10 mouse cellular contexts compared by ENCODE assay signal in the genomic region with DNA sequence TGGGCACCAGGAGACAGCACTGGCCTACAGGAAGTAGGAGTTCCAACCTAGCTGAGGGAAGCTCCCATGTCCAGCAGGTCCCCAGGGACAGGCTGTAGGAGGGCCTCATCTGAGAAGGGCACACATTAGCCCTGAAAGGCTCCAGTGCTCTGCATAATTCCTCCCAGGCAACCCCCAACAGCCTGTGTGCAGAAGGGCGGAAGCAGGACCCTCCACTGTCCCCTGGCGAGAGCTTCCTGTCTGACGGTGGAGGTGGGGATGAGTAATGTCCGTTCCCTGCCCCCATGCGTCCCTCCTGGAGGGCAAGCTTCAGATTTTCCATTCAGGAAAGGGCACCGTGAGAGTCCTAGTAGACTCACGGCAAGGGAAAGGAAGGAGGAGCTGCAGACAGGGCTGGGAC.
A peak's percentile ranks its signal among the peaks of the same experiment; 100 is the strongest.
DNase-seq lines count a peak whose midpoint lies in the region; ATAC-seq and TF ChIP-seq lines count a peak whose summit lies in the region.
"Had no signal": no experiment of that assay in that cellular context is flagged by ENCODE, and none has a peak within 500 bp of the region (broad histone marks: within the 10 kb centered on the region; RNA-seq: fewer than 3 reads in every experiment).

No protein-coding gene starts in this region.

- intact Hi-C loops in left cerebral cortex, adult 2 months (cut with DNase I), result no loop called here
- intact Hi-C loops in left cerebral cortex, postnatal 36 days (cut with DNase I), result no loop called here

- no peaks in the 10 kb centered on the region for H3K9me3 ChIP-seq in limb, embryonic 13.5 days
- no peaks in the 10 kb centered on the region for H3K9me3 ChIP-seq in stomach, embryonic 14.5 days (ENCODE audit: control insufficient read depth, low read depth, low read length)
- H3K9me3 ChIP-seq: midbrain, embryonic 12.5 days had no signal

- 0 out of 2 replicates have a peak overlapping the region, but pooled peaks have one; percentile 19 for H3K27ac ChIP-seq in left cerebral cortex, adult 2 months
- H3K27ac ChIP-seq in limb, embryonic 13.5 days, result peak overlapping the region; percentile 52; the same call in 1 of the 2 replicates
- peak overlapping the region; percentile 44; the same call in 1 of the 2 replicates for H3K27ac ChIP-seq in stomach, embryonic 14.5 days (ENCODE audit: low read length)
- H3K27ac ChIP-seq: midbrain, embryonic 12.5 days had no signal

- H3K4me3 ChIP-seq in left cerebral cortex, adult 2 months, result no peak overlapping the region
- no peak overlapping the region for H3K4me3 ChIP-seq in limb, embryonic 13.5 days
- no peak overlapping the region for H3K4me3 ChIP-seq in stomach, embryonic 14.5 days (ENCODE audit: low read depth, low read length)
- H3K4me3 ChIP-seq: midbrain, embryonic 12.5 days had no signal

- H3K9ac ChIP-seq in limb, embryonic 13.5 days, result no peak overlapping the region
- no peak overlapping the region for H3K9ac ChIP-seq in stomach, embryonic 14.5 days (replicated peaks; ENCODE audit: low read depth, low read length)
- H3K9ac ChIP-seq: midbrain, embryonic 12.5 days had no signal

- peaks cover 59% of the 10 kb centered on the region for H3K4me1 ChIP-seq in limb, embryonic 13.5 days
- H3K4me1 ChIP-seq in stomach, embryonic 14.5 days (ENCODE audit: control insufficient read depth, insufficient read depth, low read length), result peaks cover 63% of the 10 kb centered on the region

- no peak overlapping the region for H3K4me2 ChIP-seq in limb, embryonic 13.5 days (replicated peaks)
- no peak overlapping the region for H3K4me2 ChIP-seq in stomach, embryonic 14.5 days (replicated peaks; ENCODE audit: low read depth, low read length)
- H3K4me2 ChIP-seq: midbrain, embryonic 12.5 days had no signal

- WGBS in limb, embryonic 13.5 days, result 24% methylated on average over 7 of the region's 7 CpGs
- whole genome bisulfite sequencing in stomach, embryonic 14.5 days, result 21% methylated on average over 7 of the region's 7 CpGs

- no peak for TF ChIP-seq CTCF in left cerebral cortex, adult 2 months (IDR thresholded peaks at IDR 0.05)

- ATAC-seq in limb, embryonic 13.5 days (ENCODE audit: low FRiP score, low read depth), result no peak
- no peak for ATAC-seq in stomach, embryonic 14.5 days (ENCODE audit: insufficient number of reproducible peaks, insufficient read depth, low FRiP score, low read depth)
- ATAC-seq: inflammation-experienced regulatory T-cells, adult 6 months had no signal

- H3K27me3 ChIP-seq in limb, embryonic 13.5 days, result no peaks in the 10 kb centered on the region
- H3K27me3 ChIP-seq in stomach, embryonic 14.5 days (ENCODE audit: control insufficient read depth, insufficient read depth, low read length), result no peaks in the 10 kb centered on the region
- H3K27me3 ChIP-seq: midbrain, embryonic 12.5 days had no signal

- peak; percentile 60 for DNase-seq in adrenal gland, adult 2 months
- no peak for DNase-seq in adrenal gland, postnatal 4 days (ENCODE audit: low spot score in 2 of 2)
- DNase-seq in left cerebral cortex, adult 2 months (ENCODE audit: extremely low spot score in 1 of 2, low spot score in 2 of 2), result no peak
- DNase-seq in left cerebral cortex, postnatal 36 days (ENCODE audit: low spot score in 2 of 2), result no peak
- no peak for DNase-seq in yolk sac, embryonic 10.5 days (ENCODE audit: low spot score)
- no peak for DNase-seq in gastrocnemius, postnatal 25 days

- peaks cover 73% of the 10 kb centered on the region for H3K36me3 ChIP-seq in limb, embryonic 13.5 days
- H3K36me3 ChIP-seq in stomach, embryonic 14.5 days (ENCODE audit: control insufficient read depth, insufficient read depth, low read length), result peaks cover 20% of the 10 kb centered on the region
